Mouse (Mus musculus): Measurements from ENCODE around the gene Mapkap1. TPM values are rescaled to one million over a fixed set of nuclear protein-coding genes. Genes with fewer than 3 reads are reported as not detected.

The Mapkap1 gene
- polyA plus RNA-seq, 1 experiment from 2014 or later = 101 TPM

Other genes starting within 250 kb of the Mapkap1 start
- gene Pbx3, start 33.6 kb upstream of the Mapkap1 start, polyA plus RNA-seq (2015; fragmentation: Nextera tagmentation; extraction: Ambion mirVana) = 87.8 and 101 TPM in 2 replicates

Measured in midbrain, embryonic 13.5 days (tissue).